Mouse (Mus musculus) CH12.LX (cell line): Measurements from ENCODE around the gene Npb.

Experiments
- CTCF ChIP-seq, 2 experiments: IDR thresholded peaks in 1 of 2; conservative IDR thresholded peaks in 1 of 2; 2 replicates each; pipeline ENCODE4 v1.5.1; 2011 to 2012; ENCODE audit warnings: low read depth in 2 of 2, low read length in 2 of 2, improper control_type of control experiment in 1 of 2, inconsistent platforms in 1 of 2, mild to moderate bottlenecking in 1 of 2, moderate library complexity in 1 of 2
- E2F4 ChIP-seq: IDR thresholded peaks from 2 replicates; pipeline ENCODE4 v1.6.1; 2011; ENCODE audit warnings: low read depth, low read length, improper control_type of control experiment; ENCODE audit not compliant: insufficient replicate concordance
- GABPA ChIP-seq: IDR thresholded peaks from 2 replicates; pipeline ENCODE4 v1.6.1; 2012; ENCODE audit warnings: low read depth, low read length, improper control_type of control experiment, inconsistent platforms; ENCODE audit not compliant: insufficient replicate concordance
- HCFC1 ChIP-seq: IDR thresholded peaks from 2 replicates; pipeline ENCODE4 v1.6.1; 2012; ENCODE audit warnings: low read depth, mild to moderate bottlenecking, inconsistent platforms, low read length, improper control_type of control experiment
- JUN ChIP-seq: IDR thresholded peaks from 2 replicates; pipeline ENCODE4 v1.6.1; 2011; ENCODE audit warnings: low read depth, mild to moderate bottlenecking, low read length, improper control_type of control experiment, moderate library complexity; ENCODE audit not compliant: insufficient read depth
- MAFK ChIP-seq: IDR thresholded peaks from 2 replicates; pipeline ENCODE4 v1.6.1; 2011; ENCODE audit warnings: low read length, improper control_type of control experiment; ENCODE audit not compliant: insufficient replicate concordance
- POLR2A ChIP-seq: IDR thresholded peaks from 2 replicates; pipeline ENCODE4 v1.6.1; 2011; ENCODE audit warnings: low read depth, mild to moderate bottlenecking, improper control_type of control experiment, low read length
- SIN3A ChIP-seq: IDR thresholded peaks from 2 replicates; pipeline ENCODE4 v1.6.1; 2012; ENCODE audit warnings: low read length, improper control_type of control experiment, inconsistent platforms
- SMC3 ChIP-seq: IDR thresholded peaks from 2 replicates; pipeline ENCODE4 v1.6.1; 2011; ENCODE audit warnings: low read depth, low read length, improper control_type of control experiment
- TBP ChIP-seq: conservative IDR thresholded peaks from 2 replicates; pipeline ENCODE4 v1.6.1; 2011; ENCODE audit warnings: low read depth, low read length, improper control_type of control experiment
- USF1 ChIP-seq: IDR thresholded peaks from 2 replicates; pipeline ENCODE4 v1.6.1; 2014; ENCODE audit warnings: low read depth, mild to moderate bottlenecking, inconsistent platforms, low read length, improper control_type of control experiment
- USF2 ChIP-seq: conservative IDR thresholded peaks from 2 replicates; pipeline ENCODE4 v1.6.1; 2011; ENCODE audit warnings: low read depth, low read length, improper control_type of control experiment
- ZC3H11A ChIP-seq: IDR thresholded peaks from 2 replicates; pipeline ENCODE4 v1.6.1; 2012; ENCODE audit warnings: low read depth, mild to moderate bottlenecking, inconsistent platforms, low read length, improper control_type of control experiment
- ZNF384 ChIP-seq: IDR thresholded peaks from 2 replicates; pipeline ENCODE4 v1.6.1; 2012; ENCODE audit warnings: low read depth, low read length, improper control_type of control experiment, inconsistent platforms

- TF ChIP-seq TBP (no peak), USF1 (no peak), JUN (no peak), CTCF (conservative IDR thresholded peaks at IDR 0.05 in 1 of 2, IDR thresholded peaks at IDR 0.05 in 1 of 2; ENCODE audit: low read depth in 2 of 2, low read length in 2 of 2) (no peak), MAFK (no peak), USF2 (no peak), HCFC1 (no peak), GABPA (no peak), E2F4 (no peak), POLR2A (no peak), ZC3H11A (no peak), SMC3 (no peak), ZNF384 (no peak), SIN3A (no peak)
These were observed 8.5 kb downstream of the Npb start for GRCm38 (mm10) chr11:120616617-120617294.
